Mouse (Mus musculus): ENCODE measurements at regions not wholly inside any gene's neighbourhood (a gene's known extent, or its start where the extent isn't known, plus 50 kb on each side); places are given as distances from the start of the nearest gene placed in this dataset.

DNA sequence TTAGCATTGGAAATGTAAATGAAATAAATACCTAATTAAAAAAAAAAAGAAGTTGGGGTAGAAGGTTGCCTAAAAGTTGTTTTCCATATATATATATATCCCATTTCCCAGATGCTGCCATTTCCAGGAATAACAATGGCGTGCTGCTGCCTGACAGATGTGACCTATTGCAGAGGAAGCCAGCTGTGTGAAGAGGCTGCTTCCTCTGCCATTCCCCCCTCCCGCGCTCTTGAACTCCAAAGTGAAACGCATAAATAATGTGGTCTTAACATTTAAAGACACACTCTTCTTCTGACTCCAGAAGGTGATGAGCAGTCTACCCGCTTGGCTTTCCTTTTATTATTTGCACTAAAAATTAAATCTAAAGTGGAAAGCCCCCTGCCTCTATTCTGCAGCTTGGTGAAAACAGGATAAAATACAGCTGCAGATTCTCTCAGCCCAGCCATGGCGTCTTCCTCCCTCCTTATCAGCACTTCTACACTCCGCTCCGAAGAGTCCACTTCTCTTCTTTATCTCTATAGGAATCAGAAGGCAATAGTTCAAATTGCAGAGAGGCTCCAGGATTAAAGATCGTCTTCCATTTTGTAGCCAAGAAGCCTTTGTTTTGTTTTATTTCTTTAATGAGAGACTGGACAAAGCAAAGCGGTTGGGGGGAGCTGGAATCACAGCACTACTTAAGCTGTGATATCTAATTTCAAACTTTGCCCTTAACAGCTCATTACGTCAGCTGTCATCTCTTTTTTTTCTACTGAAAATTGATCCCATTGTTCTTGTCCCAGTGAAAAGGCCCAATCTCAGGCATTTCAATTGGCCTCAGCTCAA is 385.1 kb downstream of the Rapgef2 start:
- Histone ChIP-seq H3K9me3 (no peaks in the 10 kb centered on the region), H3K36me3 (no peaks in the 10 kb centered on the region), H3K27me3 (no peaks in the 10 kb centered on the region), H3K27ac (peak overlapping the region; percentile 0; the same call in 1 of the 2 replicates), H3K4me1 (peaks cover 13% of the 10 kb centered on the region; the same call in 1 of the 2 replicates), H3K4me3 (no peak overlapping the region), H3K4me2 (replicated peaks) (no peak overlapping the region), H3K9ac (no peak overlapping the region)
- 0 out of 2 replicates have a peak, but pooled peaks have one; percentile 49 for ATAC-seq (ENCODE audit: insufficient number of reproducible peaks, insufficient read depth, low FRiP score, low TSS enrichment)
- 35% methylated on average over 11 of the region's 11 CpGs for WGBS

DNA sequence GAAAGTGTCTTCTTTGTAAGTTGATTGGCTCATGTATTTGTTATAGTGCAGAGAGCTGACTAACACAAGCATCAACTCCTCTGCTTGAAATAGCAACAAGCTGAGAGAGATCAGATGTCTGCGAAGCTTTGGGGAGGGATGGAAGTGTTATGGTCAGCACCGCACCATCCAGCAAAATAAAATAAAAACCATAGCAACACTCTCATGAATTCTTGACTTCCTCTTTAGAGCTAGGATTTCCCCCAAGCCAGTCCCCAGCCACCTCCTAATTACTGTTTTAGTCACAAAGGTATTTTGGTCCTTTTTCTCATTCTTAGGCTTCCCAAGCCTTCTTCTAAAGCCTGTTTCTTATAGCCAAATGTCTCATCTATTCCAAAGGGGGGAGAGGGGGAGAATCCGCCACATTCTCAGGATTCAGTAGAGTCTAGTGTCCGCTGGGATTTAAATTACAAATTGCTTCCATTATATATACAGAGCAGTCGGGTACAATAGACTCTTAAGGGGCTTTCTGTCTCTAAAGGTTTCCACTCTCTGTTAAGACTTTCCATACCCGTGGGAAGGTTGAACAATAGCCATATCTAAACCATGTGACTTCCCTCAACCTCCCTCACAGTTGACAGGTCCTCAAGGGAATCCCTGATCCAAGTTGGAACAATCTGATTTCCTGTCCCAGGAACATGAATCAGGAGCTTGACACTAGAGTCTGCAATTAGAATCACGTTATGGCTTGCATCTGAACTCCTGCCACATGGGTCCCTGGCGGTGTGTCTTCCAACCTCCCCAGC is 386.7 kb downstream of the Rapgef2 start:
- Histone ChIP-seq H3K9ac (no peak overlapping the region), H3K9me3 (no peaks in the 10 kb centered on the region), H3K36me3 (no peaks in the 10 kb centered on the region), H3K4me1 (peaks cover 13% of the 10 kb centered on the region; the same call in 1 of the 2 replicates), H3K27me3 (no peaks in the 10 kb centered on the region), H3K4me2 (replicated peaks) (no peak overlapping the region), H3K4me3 (no peak overlapping the region), H3K27ac (no peak overlapping the region)
- 55% methylated on average over 8 of the region's 8 CpGs for WGBS
- ATAC-seq (ENCODE audit: insufficient number of reproducible peaks, insufficient read depth, low FRiP score, low TSS enrichment): peak; percentile 32; the same call in 1 of the 2 replicates

DNA sequence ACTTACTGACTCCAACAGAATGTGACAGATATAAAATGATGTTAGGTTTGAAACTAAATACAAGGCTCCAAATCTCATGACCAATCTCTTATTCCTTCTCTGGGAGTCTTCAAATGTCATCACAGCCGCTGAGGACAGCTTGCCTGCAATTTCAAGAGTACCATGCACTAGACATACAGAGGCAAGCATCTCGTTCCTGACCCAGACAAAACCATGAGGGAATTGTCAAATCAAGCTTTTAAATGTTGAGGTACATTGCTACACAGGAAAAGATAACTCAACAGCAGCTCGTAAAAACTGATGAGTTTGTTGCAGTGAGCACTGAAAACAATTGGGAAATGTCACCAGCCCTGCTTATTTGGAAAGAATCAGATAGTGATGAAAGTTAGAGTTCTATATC is 397.0 kb downstream of the Rapgef2 start:
- Histone ChIP-seq H3K36me3 (no peaks in the 10 kb centered on the region), H3K4me2 (replicated peaks) (no peak overlapping the region), H3K9me3 (no peaks in the 10 kb centered on the region), H3K4me3 (no peak overlapping the region), H3K27ac (no peak overlapping the region), H3K9ac (no peak overlapping the region), H3K27me3 (no peaks in the 10 kb centered on the region), H3K4me1 (no peaks in the 10 kb centered on the region)
- 77% methylated on average over 3 of the region's 3 CpGs for WGBS
- ATAC-seq (ENCODE audit: insufficient number of reproducible peaks, insufficient read depth, low FRiP score, low TSS enrichment): no peak

DNA sequence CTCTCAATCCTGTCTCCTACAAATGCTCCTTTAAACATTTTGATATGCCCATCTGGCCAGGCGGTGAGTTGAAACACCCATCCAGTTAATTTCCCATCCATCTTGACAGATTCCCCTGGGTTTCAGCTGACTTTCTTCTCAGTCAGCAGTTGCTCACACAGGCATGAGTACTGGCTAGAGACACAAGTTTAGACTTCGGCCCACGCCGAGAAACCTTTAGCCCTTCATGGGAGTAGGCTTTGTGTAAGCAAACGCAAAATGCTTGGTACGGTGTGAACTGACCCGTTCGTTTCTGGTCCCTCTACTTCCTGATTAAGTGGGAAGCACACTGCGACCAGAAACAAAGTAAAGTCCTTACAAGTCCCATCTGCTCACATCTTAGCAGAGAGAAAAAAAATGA is 401.6 kb downstream of the Rapgef2 start:
- no peak overlapping the region for H3K4me2 ChIP-seq (replicated peaks)
- no peaks in the 10 kb centered on the region for H3K27me3 ChIP-seq
- no peak overlapping the region for H3K9ac ChIP-seq
- H3K4me1 ChIP-seq: no peaks in the 10 kb centered on the region
- no peaks in the 10 kb centered on the region for H3K9me3 ChIP-seq
- H3K36me3 ChIP-seq: no peaks in the 10 kb centered on the region
- WGBS: 82% methylated on average over 9 of the region's 9 CpGs
- no peak for ATAC-seq (ENCODE audit: insufficient number of reproducible peaks, insufficient read depth, low FRiP score, low TSS enrichment)
- H3K4me3 ChIP-seq: no peak overlapping the region
- H3K27ac ChIP-seq: no peak overlapping the region

DNA sequence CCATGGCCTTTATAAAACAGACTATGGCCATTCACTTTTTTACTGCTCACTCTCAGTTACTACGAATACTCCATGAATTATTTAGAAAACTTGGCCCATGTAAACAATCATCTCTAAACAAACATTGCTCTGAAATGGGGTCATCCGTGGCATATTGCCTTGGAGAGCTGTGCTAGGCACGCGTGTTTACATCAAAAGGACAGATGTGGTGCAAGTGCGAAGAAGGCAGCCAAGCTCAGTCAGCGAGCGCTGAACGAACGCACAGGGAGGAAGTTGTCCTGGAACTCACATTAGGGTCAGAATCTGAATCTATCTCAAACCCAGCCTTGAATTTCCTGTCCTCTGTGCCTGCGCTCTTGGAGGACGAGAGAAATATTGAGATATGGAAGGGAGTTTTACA is 402.3 kb downstream of the Rapgef2 start:
- Histone ChIP-seq H3K27ac (no peak overlapping the region), H3K4me1 (no peaks in the 10 kb centered on the region), H3K36me3 (no peaks in the 10 kb centered on the region), H3K9ac (no peak overlapping the region), H3K9me3 (no peaks in the 10 kb centered on the region), H3K27me3 (no peaks in the 10 kb centered on the region), H3K4me2 (replicated peaks) (no peak overlapping the region), H3K4me3 (no peak overlapping the region)
- ATAC-seq (ENCODE audit: insufficient number of reproducible peaks, insufficient read depth, low FRiP score, low TSS enrichment): no peak
- WGBS: 89% methylated on average over 11 of the region's 11 CpGs

DNA sequence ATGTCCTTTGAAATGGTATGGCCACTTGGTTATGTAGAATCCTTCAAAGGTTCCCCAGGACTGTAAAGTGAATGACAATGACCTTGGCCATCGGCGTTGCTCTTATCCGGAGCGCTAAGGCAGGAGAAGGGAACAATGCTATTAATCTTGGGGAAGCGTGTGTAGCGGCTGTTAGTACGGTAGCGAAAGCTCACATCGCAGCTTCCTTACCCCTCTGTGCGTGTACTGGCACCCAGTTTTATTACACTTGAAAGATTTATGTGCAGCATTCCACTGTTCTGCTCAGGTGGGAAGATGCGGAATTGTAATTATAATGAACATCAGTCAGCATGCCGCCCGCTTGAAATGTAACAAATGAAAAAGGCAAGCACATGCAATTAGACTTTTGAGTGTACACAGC is 406.2 kb downstream of the Rapgef2 start:
- no peaks in the 10 kb centered on the region for H3K36me3 ChIP-seq
- no peaks in the 10 kb centered on the region; the same call in 1 of the 2 replicates for H3K9me3 ChIP-seq
- H3K4me3 ChIP-seq: no peak overlapping the region
- H3K4me2 ChIP-seq (replicated peaks): no peak overlapping the region
- 92% methylated on average over 13 of the region's 13 CpGs for WGBS
- ATAC-seq (ENCODE audit: insufficient number of reproducible peaks, insufficient read depth, low FRiP score, low TSS enrichment): no peak
- H3K27me3 ChIP-seq: no peaks in the 10 kb centered on the region
- no peak overlapping the region for H3K27ac ChIP-seq
- no peaks in the 10 kb centered on the region for H3K4me1 ChIP-seq
- no peak overlapping the region for H3K9ac ChIP-seq

DNA sequence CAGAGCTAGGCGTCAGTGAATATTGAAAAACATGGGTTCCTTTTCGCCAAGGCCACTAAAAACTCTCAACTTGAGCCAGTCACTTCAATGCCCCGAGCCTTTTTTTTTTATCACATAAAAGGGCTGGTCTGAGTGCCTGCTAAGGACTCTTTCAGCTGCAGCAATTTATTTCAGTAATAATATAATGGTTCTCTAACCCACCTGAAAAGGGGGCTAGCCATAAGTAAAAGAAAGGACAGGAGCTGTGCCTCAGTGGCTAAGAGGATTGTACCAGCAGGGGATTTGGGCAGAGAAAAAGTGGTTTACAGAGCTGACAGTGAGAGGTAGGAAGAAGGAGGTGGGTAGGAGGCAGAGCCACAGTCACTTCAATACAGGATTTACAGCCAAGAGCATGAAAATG is 409.0 kb downstream of the Rapgef2 start:
- Histone ChIP-seq H3K36me3 (no peaks in the 10 kb centered on the region), H3K9me3 (no peaks in the 10 kb centered on the region; the same call in 1 of the 2 replicates), H3K4me1 (no peaks in the 10 kb centered on the region), H3K4me2 (replicated peaks) (no peak overlapping the region), H3K27ac (no peak overlapping the region), H3K4me3 (no peak overlapping the region), H3K27me3 (no peaks in the 10 kb centered on the region), H3K9ac (no peak overlapping the region)
- ATAC-seq (ENCODE audit: insufficient number of reproducible peaks, insufficient read depth, low FRiP score, low TSS enrichment): no peak
- 52% methylated on average over 3 of the region's 3 CpGs for WGBS

DNA sequence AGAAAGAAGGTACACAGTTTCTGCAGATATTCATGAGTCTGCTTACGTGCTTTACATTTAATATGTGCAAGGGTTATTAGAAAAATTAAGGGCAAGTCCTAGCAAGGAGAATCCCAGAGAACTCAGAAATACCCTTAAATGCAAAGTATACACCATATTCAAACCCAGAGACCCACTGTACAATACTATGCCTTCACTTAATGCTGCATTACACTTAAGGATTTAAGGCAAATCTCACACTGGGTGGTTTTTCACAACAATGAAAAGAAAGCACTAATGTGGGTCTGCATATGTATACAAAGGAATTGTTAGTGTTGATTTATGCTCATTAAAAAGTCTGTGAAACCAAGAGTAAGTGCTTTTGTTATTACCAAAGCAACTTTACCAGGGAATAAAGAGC is 419.4 kb downstream of the Rapgef2 start:
- Histone ChIP-seq H3K27ac (no peak overlapping the region), H3K36me3 (no peaks in the 10 kb centered on the region), H3K4me1 (no peaks in the 10 kb centered on the region), H3K4me3 (no peak overlapping the region), H3K9me3 (no peaks in the 10 kb centered on the region), H3K9ac (no peak overlapping the region), H3K4me2 (replicated peaks) (no peak overlapping the region), H3K27me3 (no peaks in the 10 kb centered on the region)
- no peak for ATAC-seq (ENCODE audit: insufficient number of reproducible peaks, insufficient read depth, low FRiP score, low TSS enrichment)
- WGBS: 80% methylated on average over 1 of the region's 1 CpGs

DNA sequence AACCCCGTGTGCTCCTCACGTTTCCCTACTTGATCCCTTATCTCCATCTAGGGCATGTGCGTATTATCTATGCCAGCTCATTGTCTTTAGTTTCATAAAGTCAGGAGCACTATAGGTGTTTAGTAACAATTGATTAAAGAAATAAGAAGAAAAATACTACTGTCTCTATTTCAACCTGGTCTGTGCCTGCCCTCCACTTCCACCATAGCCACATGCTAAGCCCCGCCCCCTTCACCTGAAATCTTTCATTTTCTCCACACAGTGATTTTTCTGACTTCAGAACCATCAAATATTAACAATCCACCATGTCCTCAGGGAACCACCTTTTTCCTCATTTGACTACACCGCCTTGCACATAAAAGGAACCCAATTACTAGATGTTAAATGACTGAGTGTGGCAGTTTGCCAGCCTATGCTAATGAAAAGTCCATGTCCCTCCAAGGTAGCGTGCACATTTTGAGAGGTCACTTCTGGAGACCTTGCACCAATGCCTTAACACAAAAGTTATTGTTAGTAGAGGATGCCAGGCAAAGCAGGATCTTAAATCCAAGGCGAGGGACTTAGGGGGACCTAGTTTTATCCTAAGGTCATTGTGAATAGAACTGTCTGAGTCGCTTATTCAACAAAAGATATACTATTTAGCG is 420.1 kb downstream of the Rapgef2 start:
- Histone ChIP-seq H3K9ac (no peak overlapping the region), H3K27ac (no peak overlapping the region), H3K36me3 (no peaks in the 10 kb centered on the region), H3K9me3 (no peaks in the 10 kb centered on the region), H3K4me3 (no peak overlapping the region), H3K27me3 (no peaks in the 10 kb centered on the region), H3K4me2 (replicated peaks) (no peak overlapping the region), H3K4me1 (no peaks in the 10 kb centered on the region)
- WGBS: 81% methylated on average over 9 of the region's 9 CpGs
- ATAC-seq (ENCODE audit: insufficient number of reproducible peaks, insufficient read depth, low FRiP score, low TSS enrichment): no peak

DNA sequence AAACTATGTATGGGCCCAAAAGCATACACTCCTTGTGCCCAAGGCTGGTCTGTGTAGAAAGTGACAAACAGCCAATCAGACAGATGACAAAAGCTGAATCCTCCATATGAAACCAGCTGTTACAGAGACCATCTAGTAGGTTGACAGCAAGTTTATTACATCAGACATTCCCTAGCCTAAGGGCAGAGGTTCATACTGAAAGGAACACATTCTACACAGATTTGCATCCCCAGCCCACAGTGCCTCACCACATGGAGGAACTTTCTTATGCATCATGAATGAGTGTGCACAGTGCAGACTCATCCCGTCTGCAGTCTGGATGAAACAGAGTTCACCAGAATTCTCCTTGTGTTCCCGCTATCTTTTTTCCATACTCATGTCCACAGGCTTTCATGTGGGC is 423.3 kb downstream of the Rapgef2 start:
- no peaks in the 10 kb centered on the region for H3K36me3 ChIP-seq
- no peaks in the 10 kb centered on the region for H3K9me3 ChIP-seq
- WGBS: 85% methylated on average over 2 of the region's 2 CpGs
- ATAC-seq (ENCODE audit: insufficient number of reproducible peaks, insufficient read depth, low FRiP score, low TSS enrichment): no peak
- no peak overlapping the region for H3K27ac ChIP-seq
- H3K4me1 ChIP-seq: no peaks in the 10 kb centered on the region
- no peak overlapping the region for H3K9ac ChIP-seq
- no peak overlapping the region for H3K4me2 ChIP-seq (replicated peaks)
- no peak overlapping the region for H3K4me3 ChIP-seq
- H3K27me3 ChIP-seq: no peaks in the 10 kb centered on the region

DNA sequence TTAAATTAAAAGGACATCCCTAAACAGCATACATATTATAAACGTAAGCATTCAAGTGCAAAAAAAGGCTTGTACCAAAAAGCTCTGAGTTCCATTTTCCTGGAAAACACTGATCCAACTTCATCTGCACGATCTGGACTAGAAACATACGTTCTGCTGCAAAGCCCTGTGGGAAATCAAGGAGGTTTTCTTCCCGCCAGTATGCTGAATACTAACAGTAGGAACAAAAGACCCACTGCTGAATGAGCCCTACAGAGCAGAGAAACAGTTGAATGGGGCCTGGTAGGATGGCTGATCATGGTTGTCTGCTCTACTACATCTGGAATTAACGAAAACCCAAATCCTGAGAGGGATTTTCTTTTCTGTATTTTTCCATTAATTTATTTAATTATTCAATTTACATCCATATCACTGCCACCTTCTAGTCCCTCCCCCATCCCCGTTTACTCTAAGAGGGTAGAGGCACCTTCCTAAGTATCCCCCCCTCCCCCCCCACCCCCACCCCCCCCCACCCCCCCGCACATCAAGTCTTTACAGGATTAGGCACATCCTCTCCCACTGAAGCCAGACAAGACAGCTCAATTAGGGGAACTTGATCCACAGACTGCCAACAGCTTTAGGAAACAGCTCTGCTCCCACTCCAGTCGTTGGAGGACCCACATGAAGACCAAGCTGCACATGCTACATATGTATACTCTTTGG is 439.5 kb downstream of the Rapgef2 start:
- H3K27ac ChIP-seq: no peak overlapping the region
- no peaks in the 10 kb centered on the region for H3K27me3 ChIP-seq
- no peak overlapping the region for H3K4me3 ChIP-seq
- no peaks in the 10 kb centered on the region for H3K9me3 ChIP-seq
- H3K9ac ChIP-seq: no peak overlapping the region
- H3K4me2 ChIP-seq (replicated peaks): no peak overlapping the region
- H3K36me3 ChIP-seq: no peaks in the 10 kb centered on the region
- no peak for ATAC-seq (ENCODE audit: insufficient number of reproducible peaks, insufficient read depth, low FRiP score, low TSS enrichment)
- 55% methylated on average over 8 of the region's 8 CpGs for WGBS
- H3K4me1 ChIP-seq: no peaks in the 10 kb centered on the region
